Mouse (Mus musculus) embryo, embryonic 10.5 days (tissue): ENCODE data around the gene Myl10.
"Not testable (repeated sequence)": the region's sequence is repeated elsewhere in the genome, so short reads cannot be mapped to it uniquely, and the experiment has no call there.

Experiments used
- DNase-seq: peaks from one replicate; pipeline ENCODE4 v3.0.0-alpha.2; 2015; ENCODE audit warnings: low spot score

Gene Myl10

DNA sequence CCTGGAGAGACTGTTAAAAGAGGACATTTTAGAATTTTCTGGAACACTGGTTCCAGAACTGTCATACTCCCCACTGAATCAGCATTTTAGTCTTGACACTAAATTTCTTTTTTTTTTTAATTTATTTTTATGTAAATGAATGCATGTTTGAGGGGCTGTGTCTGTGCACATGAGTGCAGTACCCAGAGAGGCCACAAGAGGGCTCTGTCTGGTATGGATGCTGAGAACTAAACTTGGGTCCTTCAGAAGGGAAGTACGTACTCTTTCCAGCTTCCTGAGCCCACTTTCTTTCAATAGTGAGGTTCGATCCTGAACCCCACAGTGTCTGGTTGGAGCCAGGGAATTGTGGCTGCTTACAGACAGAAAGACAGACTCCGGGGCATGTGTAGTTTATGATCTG, 12.6 kb downstream of the Myl10 start:
- DNase-seq, result no peak

DNA sequence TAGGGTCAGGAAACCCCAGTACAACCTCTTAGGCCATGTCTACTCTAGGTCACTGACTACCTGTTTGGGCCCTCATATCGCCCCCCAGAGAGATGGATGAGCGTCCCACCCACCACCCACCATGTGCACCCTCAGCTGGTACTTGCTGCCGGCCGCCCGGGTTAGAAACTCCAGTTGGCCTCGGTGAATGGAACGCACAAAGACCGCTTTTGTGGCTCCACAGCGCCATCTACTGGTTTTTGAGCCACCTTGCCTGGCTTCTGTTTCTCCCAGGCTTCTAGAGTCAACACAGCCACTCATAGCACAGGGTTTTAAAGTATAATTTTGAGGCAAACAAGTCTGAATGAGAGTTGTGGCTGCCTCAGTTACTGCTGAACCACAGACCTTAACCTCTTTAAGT, 13.9 kb downstream of the Myl10 start:
- peak; percentile 94 for DNase-seq

GRCm38 (mm10) chr5:136708116-136708515, 15.2 kb downstream of the Myl10 start:
- no peak for DNase-seq

DNA sequence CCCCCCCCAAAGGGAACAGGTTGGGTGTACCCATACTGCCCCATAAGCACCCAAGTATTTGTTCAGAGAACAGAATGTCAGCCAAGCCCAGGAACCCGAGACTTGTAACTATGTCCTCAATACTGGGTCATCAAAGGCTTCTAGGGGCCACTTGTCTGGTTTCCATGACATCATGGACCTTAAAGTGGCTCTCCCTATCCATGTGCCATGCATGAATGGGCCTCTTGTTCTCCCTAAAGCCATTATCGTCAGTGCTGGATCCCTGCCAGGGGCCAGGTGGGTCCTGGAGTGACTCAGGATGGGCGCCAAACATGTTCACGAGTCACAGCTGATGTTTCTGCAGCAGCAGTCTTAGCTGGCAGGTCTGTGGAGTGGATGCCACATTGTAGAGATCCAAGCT, 17.8 kb downstream of the Myl10 start:
- DNase-seq, result no peak

- peak; percentile 14 for DNase-seq
Measured at GRCm38 (mm10) chr5:136714232-136714875, 21.4 kb downstream of the Myl10 start.

- DNase-seq, result peak; percentile 77
Measured at GRCm38 (mm10) chr5:136714879-136715278, 21.9 kb downstream of the Myl10 start.

- peak; percentile 6 for DNase-seq
Measured at GRCm38 (mm10) chr5:136716696-136717572, 24.0 kb downstream of the Myl10 start.

GRCm38 (mm10) chr5:136717573-136717854, 24.6 kb downstream of the Myl10 start:
- DNase-seq, result no peak

DNA sequence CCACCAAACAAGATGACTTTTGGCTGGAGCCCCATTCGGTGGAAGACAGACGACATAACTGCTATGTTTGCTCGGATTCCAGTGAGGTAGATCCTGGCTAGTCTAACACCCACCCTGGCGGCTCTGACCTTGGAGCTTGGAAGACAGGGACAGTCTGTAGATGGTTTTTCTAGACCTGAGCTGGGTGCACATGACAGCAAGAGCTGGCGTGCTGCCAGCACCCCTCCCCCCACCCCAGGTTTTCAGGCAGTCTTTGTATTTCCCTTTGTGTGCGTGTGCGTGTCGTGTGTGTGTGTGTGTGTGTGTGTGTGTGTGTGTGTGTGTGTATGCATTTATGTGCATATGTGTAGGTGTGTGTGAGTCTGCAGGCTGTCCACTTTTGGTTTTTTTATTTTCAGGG, 25.7 kb downstream of the Myl10 start:
- DNase-seq, result no peak

GRCm38 (mm10) chr5:136721596-136721995, 28.6 kb downstream of the Myl10 start:
- DNase-seq, result no peak

GRCm38 (mm10) chr5:136726271-136726670, 33.3 kb downstream of the Myl10 start:
- DNase-seq, result not testable (repeated sequence)

DNA sequence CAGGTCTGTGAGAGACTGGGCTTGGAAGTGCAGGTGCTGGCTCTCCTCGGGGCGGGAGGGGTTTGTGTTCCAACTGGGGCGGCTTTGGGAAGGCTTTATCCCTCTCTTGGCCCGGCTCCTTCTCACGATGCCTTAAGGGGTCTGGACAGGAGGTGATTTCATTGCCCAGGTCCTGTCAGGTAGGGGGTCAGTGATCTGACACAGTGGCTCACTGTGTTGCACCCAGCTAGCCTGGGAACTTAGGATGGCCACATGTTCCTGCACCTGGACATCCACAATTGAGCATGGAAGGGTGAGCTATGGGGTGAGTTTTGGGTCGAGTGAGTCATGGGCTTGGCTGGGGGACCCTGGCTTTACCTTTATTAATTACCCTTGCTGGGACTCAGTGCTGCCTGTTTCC, 46.0 kb downstream of the Myl10 start:
- DNase-seq, result no peak

GRCm38 (mm10) chr5:136746596-136746995, 53.6 kb downstream of the Myl10 start:
- no peak for DNase-seq
